Mouse (Mus musculus) liver, embryonic 12.5 days (tissue): ENCODE results near the gene Noa1. TPM values are rescaled to one million over a fixed set of nuclear protein-coding genes. Genes with fewer than 3 reads are reported as not detected.

Experiments
- ATAC-seq: fragments of 200-750 bp; cut with Nextera tagmentation; 2 replicates; pipeline ENCODE4 v1.8.0; 2017; ENCODE audit warnings: moderate number of reproducible peaks, mild to moderate bottlenecking, moderate library complexity
- H3K27ac ChIP-seq: fragments of 300-500 bp; sonication (generic); 2 replicates; pipeline ENCODE4 v1.5.1; 2016; ENCODE audit warnings: mild to moderate bottlenecking
- H3K27me3 ChIP-seq: fragments of 300-500 bp; sonication (generic); replicated peaks from 2 replicates; pipeline ENCODE4 v1.6.1; 2016; ENCODE audit warnings: mild to moderate bottlenecking, moderate library complexity
- H3K36me3 ChIP-seq: fragments of 300-500 bp; sonication (generic); 2 replicates; pipeline ENCODE4 v1.6.1; 2016; ENCODE audit warnings: mild to moderate bottlenecking, moderate library complexity
- H3K4me1 ChIP-seq: fragments of 300-500 bp; sonication (generic); 2 replicates; pipeline ENCODE4 v1.6.1; 2016
- H3K4me2 ChIP-seq: fragments of 300-500 bp; sonication (generic); 2 replicates; pipeline ENCODE4 v1.6.1; 2016; ENCODE audit warnings: mild to moderate bottlenecking, moderate library complexity
- H3K4me3 ChIP-seq: fragments of 300-500 bp; sonication (generic); 2 replicates; pipeline ENCODE4 v1.5.1; 2016; ENCODE audit warnings: mild to moderate bottlenecking, moderate library complexity
- H3K9ac ChIP-seq: fragments of 300-500 bp; sonication (generic); 2 replicates; pipeline ENCODE4 v1.6.1; 2016; ENCODE audit warnings: mild to moderate bottlenecking, moderate library complexity
- H3K9me3 ChIP-seq: fragments of 300-500 bp; sonication (generic); replicated peaks from 2 replicates; pipeline ENCODE4 v1.6.1; 2016; ENCODE audit warnings: mild to moderate bottlenecking, moderate library complexity
- WGBS: fragments of 180-500 bp; shearing (Covaris S2); methylation state at CpG from one replicate; pipeline ENCODE4 v1.1.7; 2016; ENCODE audit not compliant: insufficient replicate concordance; 5-methylcytosine and 5-hydroxymethylcytosine counted together
- polyA plus RNA-seq: library from polyadenylated mRNA; unstranded; fragments of >200 nt; fragmentation: Nextera tagmentation; extraction: Ambion mirVana; gene quantifications from 2 replicates; pipeline ENCODE4 v1.2.1, GENCODE M21; 2016

Gene Noa1
- polyA plus RNA-seq, 1 experiment from 2014 or later = 44.9 TPM

DNA sequence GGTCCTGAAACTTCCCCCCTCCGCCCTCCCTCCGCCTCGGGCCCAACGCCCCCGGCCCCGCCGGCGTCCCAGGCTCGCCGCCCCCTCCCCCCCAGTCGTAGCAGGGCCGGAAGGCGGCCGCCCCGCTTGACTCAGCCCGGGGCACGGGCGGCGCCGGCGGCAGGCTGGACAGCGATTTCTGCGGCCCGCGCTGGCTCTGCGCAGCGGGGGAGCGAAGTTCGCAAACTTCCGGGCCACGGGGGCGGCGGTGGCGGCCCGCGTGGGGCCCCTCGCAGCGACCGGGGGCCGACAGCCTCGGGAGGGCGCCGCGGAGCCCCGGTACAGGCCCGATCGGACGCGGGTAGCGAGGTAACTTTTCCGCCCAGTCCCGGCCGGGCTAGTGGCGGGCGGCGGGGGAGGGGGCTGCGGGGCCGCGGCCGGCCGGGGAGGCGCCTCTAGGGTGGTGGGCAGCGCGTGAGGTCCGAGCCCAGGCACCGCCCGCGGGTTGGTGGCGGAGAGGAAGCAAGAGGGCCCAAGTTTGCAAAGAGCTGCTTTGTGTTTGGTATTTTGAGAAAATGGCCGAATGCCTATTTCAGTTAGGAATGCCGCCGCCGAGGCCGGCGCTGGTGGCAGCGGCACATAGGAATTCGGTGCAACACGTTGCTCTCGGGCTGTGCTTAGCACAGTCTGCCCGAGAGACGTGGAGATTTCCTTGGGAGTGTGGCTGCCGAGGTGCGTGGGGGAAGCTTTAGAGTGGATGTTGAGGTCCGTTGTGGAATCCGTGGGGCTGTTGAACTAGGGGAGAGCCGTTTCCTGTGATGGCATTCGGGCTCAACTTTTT, 43.6 kb downstream of the Noa1 start:
- Histone ChIP-seq H3K4me2 (peak overlapping the region; percentile 98), H3K36me3 (peaks cover 34% of the 10 kb centered on the region), H3K9ac (peak overlapping the region; percentile 96), H3K4me1 (peaks cover 31% of the 10 kb centered on the region), H3K9me3 (no peaks in the 10 kb centered on the region), H3K4me3 (peak overlapping the region; percentile 97), H3K27ac (peak overlapping the region; percentile 91), H3K27me3 (no peaks in the 10 kb centered on the region)
- ATAC-seq = peak; percentile 65
- 1% methylated on average over 86 of the region's 87 CpGs for WGBS

DNA sequence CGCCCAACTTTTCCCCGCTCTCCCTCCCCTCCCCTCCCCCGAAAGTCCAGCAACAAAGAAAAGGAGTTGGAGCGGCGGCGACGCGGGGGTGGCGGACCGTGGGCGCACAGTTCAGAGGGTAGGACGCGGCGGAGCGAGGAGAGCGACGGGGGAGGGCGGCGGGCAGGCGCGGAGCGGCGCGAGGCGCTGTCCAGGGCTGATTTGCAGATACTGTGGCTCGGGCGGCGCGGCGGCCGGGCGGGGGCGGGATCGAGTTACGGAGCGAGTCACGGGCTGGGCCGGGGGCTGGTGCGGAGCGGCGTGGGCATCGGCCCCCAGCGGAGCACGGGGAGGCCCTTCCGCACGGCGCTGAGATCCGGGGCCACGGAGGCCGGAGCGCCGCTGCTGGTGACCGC, 44.2 kb downstream of the Noa1 start:
- peak overlapping the region; percentile 91 for H3K27ac ChIP-seq
- WGBS = under 1% methylated on average over 52 of the region's 53 CpGs
- peak overlapping the region; percentile 98 for H3K4me2 ChIP-seq
- H3K4me3 ChIP-seq = peak overlapping the region; percentile 97
- no peaks in the 10 kb centered on the region for H3K27me3 ChIP-seq
- peaks cover 35% of the 10 kb centered on the region for H3K4me1 ChIP-seq
- peaks cover 28% of the 10 kb centered on the region for H3K36me3 ChIP-seq
- peak; percentile 87 for ATAC-seq
- peak overlapping the region; percentile 96 for H3K9ac ChIP-seq
- H3K9me3 ChIP-seq = no peaks in the 10 kb centered on the region

DNA sequence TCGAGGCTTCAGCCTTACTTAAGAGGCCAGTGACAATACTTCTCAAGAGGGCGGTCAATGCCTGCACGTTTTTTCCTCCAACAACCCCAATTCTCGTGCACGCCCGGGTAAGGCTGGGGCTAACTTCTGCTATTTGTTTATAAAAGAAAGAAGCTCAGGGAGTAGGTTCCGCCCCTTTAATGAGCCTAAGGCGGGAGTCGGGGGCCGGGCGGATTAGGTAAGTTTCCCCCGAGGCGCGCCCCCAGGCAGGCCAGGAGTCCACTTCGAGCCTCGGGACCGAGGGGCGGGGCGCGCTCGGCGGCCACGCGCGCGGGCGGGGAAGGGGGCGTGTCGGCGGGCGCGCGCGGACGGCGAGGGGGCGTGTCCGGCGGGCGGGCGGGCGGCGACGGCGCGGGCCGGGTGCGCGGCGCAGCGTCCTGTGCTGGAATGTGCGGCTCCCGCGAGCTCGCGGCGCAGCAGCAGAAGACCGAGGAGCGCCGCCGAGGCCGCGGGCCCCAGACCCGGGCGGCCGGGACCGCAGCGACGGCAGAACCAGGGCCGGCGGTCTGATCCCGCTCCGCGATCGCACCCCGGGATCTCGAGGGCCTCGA, 44.7 kb downstream of the Noa1 start, which contains the start of gene Rest:
Gene Rest, plus strand, starts transcription at position 411 of the 590 bp plus-strand sequence.
- Histone ChIP-seq H3K36me3 (peaks cover 23% of the 10 kb centered on the region), H3K4me2 (peak within 1 kb of the TSS; percentile 98), H3K4me3 (peak within 1 kb of the TSS; percentile 97), H3K4me1 (peaks cover 33% of the 10 kb centered on the region), H3K27me3 (no peaks in the 10 kb centered on the region), H3K9ac (peak within 1 kb of the TSS; percentile 96), H3K27ac (peak within 1 kb of the TSS; percentile 91), H3K9me3 (no peaks in the 10 kb centered on the region)
- under 1% methylated on average over 41 of the region's 78 CpGs for WGBS
- peak; percentile 82 for ATAC-seq

DNA sequence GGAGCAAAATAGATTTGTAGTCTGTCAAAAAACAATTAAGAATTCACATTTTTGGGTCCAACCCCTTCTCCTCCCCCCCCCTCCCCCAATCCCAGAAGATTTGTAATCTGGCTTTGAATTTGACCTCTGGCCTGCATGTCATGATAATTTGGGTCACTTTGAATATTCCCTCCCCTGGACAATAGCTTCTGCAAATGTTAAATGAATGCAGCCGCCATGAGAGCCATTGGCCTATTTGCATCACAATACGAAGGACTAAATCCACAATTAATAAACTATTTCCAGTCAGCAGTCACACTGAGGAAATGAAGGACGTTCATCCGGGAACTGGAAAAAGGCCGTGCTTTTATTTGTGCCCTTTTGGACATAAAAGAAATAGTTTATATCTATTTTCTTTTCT, 47.8 kb downstream of the Noa1 start:
- no peak overlapping the region for H3K4me3 ChIP-seq
- no peak for ATAC-seq
- H3K4me2 ChIP-seq = no peak overlapping the region
- no peak overlapping the region for H3K9ac ChIP-seq
- WGBS = 87% methylated on average over 5 of the region's 5 CpGs
- H3K27me3 ChIP-seq = no peaks in the 10 kb centered on the region
- H3K36me3 ChIP-seq = no peaks in the 10 kb centered on the region
- H3K9me3 ChIP-seq = no peaks in the 10 kb centered on the region
- no peak overlapping the region for H3K27ac ChIP-seq
- peaks cover 15% of the 10 kb centered on the region for H3K4me1 ChIP-seq

DNA sequence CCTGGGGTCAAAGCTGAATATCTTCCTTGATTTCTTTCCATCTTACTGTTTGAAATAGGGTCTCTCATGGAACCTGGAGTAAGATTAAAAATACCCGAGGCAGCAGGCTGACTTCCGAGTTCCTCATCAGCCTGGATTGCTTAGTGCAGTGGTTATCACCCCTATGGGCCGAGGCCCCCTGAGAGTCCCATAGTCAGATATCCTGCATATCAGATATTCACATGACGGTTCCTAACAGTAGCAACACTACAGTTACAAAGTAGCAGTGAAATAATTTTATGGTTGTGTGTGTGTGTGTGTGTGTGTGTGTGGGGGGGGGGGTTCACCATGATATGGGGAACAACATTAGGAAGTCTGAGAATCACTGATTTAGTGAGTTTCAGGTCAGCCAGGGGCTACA, 48.7 kb downstream of the Noa1 start:
- ATAC-seq = no peak
- H3K4me2 ChIP-seq = no peak overlapping the region
- H3K9me3 ChIP-seq = no peaks in the 10 kb centered on the region
- H3K9ac ChIP-seq = no peak overlapping the region
- no peaks in the 10 kb centered on the region for H3K36me3 ChIP-seq
- H3K27ac ChIP-seq = no peak overlapping the region
- no peak overlapping the region for H3K4me3 ChIP-seq
- 39% methylated on average over 4 of the region's 4 CpGs for WGBS
- H3K27me3 ChIP-seq = no peaks in the 10 kb centered on the region
- H3K4me1 ChIP-seq = peaks cover 10% of the 10 kb centered on the region

DNA sequence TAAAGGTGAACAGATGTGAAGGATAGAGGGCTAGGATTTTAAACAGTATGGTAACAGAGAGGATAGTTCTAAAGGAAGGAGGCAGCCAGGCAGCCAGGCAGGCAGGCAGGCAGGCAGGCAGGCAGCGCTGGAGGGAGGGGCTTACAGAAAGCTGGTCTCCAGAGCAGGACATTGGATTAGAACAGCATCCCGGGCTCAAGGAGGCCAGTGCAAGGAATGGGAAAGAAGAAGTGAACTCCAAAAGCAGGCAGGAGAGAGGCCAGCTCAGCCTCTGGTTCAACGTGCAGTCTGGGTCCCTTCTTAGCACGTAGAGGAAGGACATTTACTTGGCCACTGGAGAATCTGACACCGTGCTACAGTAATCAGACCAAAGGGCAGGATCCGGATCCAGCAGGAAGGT, 49.7 kb downstream of the Noa1 start:
- Histone ChIP-seq H3K9ac (no peak overlapping the region), H3K4me3 (no peak overlapping the region), H3K9me3 (no peaks in the 10 kb centered on the region), H3K36me3 (no peaks in the 10 kb centered on the region), H3K4me1 (peaks cover 10% of the 10 kb centered on the region), H3K4me2 (no peak overlapping the region), H3K27ac (no peak overlapping the region), H3K27me3 (no peaks in the 10 kb centered on the region)
- ATAC-seq = no peak
- whole genome bisulfite sequencing = 49% methylated on average over 6 of the region's 6 CpGs

DNA sequence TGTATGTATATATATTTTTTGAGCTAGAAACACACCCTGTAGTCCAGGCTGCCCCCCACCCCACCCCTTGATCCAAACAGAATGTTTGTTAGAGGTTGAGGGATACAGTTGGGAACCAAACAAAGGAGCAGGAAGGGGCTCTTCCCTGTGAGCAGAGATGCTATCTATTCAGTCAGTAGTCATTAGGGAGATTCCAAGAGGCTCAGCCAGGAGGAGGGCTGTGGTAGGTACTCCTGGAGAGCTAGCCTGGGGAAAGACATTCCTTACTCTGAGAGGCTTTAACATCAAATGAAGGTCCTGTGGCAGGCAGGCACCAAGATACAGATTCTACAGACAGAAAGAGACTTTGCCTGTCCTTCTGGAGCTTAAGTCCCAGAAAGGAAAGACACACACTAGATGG, 50.6 kb downstream of the Noa1 start:
- no peak overlapping the region for H3K4me3 ChIP-seq
- no peak overlapping the region for H3K27ac ChIP-seq
- H3K9ac ChIP-seq = no peak overlapping the region
- no peak for ATAC-seq
- H3K4me1 ChIP-seq = peaks cover 4% of the 10 kb centered on the region; the same call in 1 of the 2 replicates
- no peak overlapping the region for H3K4me2 ChIP-seq
- no peaks in the 10 kb centered on the region for H3K36me3 ChIP-seq
- no peaks in the 10 kb centered on the region for H3K27me3 ChIP-seq
- H3K9me3 ChIP-seq = no peaks in the 10 kb centered on the region

DNA sequence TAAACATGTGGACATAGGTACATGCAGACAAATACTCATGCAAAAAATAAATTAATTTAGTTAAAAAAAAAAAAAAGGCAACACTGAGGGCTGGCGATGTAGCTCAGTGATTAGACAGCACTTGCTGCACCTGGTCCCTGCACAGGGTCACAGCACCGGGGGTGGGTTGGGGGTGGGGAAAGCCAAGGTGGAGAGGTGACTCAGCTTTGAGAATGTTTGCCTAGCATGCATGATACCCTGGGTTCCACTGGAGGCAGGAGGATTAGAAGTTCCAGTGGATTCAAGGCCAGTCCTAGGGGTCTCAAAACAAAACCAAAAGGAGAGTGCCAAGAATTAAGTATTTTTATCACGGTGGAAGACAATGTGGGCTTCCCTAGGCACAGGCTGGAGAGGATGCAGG, 52.3 kb downstream of the Noa1 start:
- no peaks in the 10 kb centered on the region for H3K27me3 ChIP-seq
- H3K4me1 ChIP-seq = peaks cover 4% of the 10 kb centered on the region; the same call in 1 of the 2 replicates
- no peak overlapping the region for H3K4me3 ChIP-seq
- H3K27ac ChIP-seq = no peak overlapping the region
- H3K9me3 ChIP-seq = no peaks in the 10 kb centered on the region
- no peak for ATAC-seq
- H3K36me3 ChIP-seq = no peaks in the 10 kb centered on the region
- no peak overlapping the region for H3K4me2 ChIP-seq
- WGBS = 70% methylated on average over 3 of the region's 3 CpGs
- no peak overlapping the region for H3K9ac ChIP-seq

DNA sequence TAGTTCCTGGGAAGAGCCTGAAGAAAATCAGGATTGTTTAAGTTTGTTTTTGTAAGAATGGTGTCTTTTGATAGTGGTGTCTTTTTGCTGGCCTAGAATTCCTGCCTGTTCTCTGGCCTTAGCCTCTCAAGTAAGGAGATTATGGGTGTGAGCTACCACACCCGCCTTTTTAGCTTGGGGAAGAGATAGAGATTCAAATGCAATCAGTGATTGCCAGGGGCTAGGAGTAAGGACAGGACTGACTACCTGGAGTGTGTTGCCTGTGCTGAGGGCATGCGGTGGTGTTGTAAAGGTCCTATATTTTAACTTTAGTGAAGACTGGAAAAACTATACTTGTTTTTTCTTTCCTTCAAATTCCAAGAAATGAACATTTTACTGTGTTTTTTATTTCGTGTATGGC, 55.5 kb downstream of the Noa1 start:
- H3K36me3 ChIP-seq = no peaks in the 10 kb centered on the region
- no peaks in the 10 kb centered on the region for H3K9me3 ChIP-seq
- H3K27me3 ChIP-seq = no peaks in the 10 kb centered on the region
- H3K9ac ChIP-seq = no peak overlapping the region
- no peak for ATAC-seq
- WGBS = 55% methylated on average over 3 of the region's 3 CpGs
- no peak overlapping the region for H3K4me2 ChIP-seq
- no peak overlapping the region for H3K27ac ChIP-seq
- no peak overlapping the region for H3K4me3 ChIP-seq
- H3K4me1 ChIP-seq = no peaks in the 10 kb centered on the region

DNA sequence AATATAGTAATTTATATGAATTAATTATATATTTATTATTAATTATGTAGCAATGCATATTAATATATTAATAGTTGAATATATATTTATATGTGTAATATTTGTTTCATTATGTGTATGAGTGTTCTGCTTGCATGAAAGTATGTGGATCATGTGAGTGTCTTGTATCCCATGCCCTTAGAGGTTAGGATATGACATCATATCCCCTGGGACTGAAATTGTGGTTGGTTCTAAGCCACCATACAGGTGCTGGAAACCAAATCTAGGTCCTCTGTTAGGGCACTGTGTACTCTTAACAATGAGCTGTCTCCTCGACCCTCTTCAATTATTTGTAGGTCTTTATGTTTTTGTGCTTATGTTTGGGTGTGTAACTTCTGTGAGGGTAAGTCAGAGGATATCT, 56.7 kb downstream of the Noa1 start:
- Histone ChIP-seq H3K36me3 (no peaks in the 10 kb centered on the region), H3K27me3 (no peaks in the 10 kb centered on the region), H3K9ac (no peak overlapping the region), H3K4me3 (no peak overlapping the region), H3K9me3 (no peaks in the 10 kb centered on the region), H3K27ac (no peak overlapping the region), H3K4me2 (no peak overlapping the region), H3K4me1 (no peaks in the 10 kb centered on the region)
- ATAC-seq = no peak
- WGBS = 67% methylated on average over 1 of the region's 1 CpGs

DNA sequence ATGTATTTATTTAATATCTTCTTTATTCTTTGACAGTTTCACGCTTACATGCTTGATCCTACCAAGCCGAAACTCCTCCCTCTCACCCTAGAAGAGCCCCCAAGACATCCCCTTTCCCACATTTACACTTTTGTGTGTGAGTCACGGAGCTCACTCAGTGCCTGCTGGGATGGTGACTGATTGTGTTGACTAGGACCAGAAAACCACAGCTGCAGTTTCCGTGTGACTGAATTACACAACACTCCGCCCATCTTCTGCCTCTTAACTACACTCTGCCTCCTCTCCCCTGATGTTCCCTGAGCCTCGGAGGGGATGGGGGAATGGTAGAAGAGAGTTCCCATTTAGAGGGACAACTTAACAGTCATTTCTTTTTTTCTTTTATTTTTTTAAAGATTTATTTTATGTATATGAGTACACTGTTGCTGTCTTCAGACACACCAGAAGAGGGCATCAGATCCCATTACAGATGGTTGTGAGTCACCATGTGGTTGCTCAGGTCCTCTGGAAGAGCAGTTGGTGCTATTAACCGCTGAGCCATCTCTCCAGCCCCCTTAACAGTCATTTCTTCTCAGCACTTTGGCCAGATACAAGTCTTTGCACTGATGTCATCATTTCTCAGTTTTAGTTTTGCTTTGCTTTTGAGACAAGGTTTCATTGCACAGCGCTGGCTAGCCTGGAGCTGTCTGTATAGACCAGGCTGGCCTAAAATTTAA, 57.6 kb downstream of the Noa1 start:
- Histone ChIP-seq H3K27ac (no peak overlapping the region), H3K36me3 (no peaks in the 10 kb centered on the region), H3K4me3 (no peak overlapping the region), H3K4me1 (no peaks in the 10 kb centered on the region), H3K4me2 (no peak overlapping the region), H3K9ac (no peak overlapping the region), H3K9me3 (no peaks in the 10 kb centered on the region), H3K27me3 (no peaks in the 10 kb centered on the region)
- WGBS = 44% methylated on average over 8 of the region's 8 CpGs
- ATAC-seq = no peak

DNA sequence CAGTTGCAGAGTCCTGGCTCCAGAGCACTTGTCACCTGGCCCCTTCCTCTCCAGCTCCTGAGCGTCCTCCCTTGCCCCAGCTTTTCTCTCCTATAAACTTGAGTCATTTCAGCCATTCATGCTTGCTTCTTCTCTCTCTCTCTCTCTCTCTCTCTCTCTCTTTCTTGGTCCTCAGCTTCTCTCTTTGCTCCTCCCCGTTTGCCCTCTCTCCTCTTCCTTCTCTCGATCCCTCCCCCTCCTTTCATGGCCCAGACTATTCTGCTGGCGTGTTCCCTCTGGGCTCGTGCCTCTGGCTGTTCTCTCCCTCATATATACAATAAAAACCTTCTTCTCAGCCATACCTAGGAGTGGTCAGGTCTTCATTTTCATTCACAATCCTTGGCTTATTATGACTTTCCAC, 58.2 kb downstream of the Noa1 start:
- Histone ChIP-seq H3K36me3 (no peaks in the 10 kb centered on the region), H3K9ac (no peak overlapping the region), H3K4me1 (no peaks in the 10 kb centered on the region), H3K9me3 (no peaks in the 10 kb centered on the region), H3K27me3 (no peaks in the 10 kb centered on the region), H3K4me3 (no peak overlapping the region), H3K4me2 (no peak overlapping the region), H3K27ac (no peak overlapping the region)
- ATAC-seq = no peak
- WGBS = 33% methylated on average over 5 of the region's 5 CpGs
